Mouse (Mus musculus) yolk sac, embryonic 10.5 days (tissue): ENCODE data around the gene Reep6.

ENCODE experiments used
- DNase-seq: peaks from one replicate; pipeline ENCODE4 v3.0.0-alpha.2; 2017; ENCODE audit warnings: low spot score

The Reep6 gene

GRCm38 (mm10) chr10:80301256-80302081 lies 28.3 kb upstream of the Reep6 start:
- no peak for DNase-seq

DNA sequence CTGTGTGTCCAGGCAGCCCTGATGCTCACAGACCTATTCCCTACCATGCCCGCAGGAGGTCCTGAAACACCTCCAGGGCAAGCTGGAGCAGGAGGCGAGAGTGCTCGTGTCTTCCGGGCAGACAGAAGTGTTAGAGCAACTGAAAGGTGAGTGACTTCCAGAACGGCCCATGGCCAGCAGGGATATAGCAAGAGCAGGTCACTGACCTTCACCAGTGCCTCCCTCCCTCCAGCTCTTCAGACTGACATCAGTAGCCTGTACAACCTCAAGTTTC lies 27.7 kb upstream of the Reep6 start:
- DNase-seq = no peak

DNA sequence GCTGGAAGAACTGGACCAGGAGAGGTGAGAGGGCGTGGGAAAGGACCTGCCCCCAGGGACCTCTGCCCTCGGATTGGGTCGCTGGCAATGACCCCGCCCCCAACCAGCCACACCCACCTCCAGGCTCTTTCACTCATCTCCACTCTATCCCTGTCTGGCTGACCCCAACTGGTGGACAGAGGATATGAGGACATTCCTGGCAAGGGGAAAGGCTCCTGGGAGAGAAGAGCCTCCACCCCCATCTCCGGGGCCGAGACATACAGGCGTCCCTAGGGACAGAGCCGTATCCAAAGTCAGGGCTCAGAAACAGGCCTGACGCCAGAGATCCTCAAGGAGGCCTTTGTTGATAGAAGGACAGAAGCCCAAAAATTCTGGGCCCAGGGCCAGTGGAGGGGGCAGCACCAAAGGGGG lies 27.3 kb upstream of the Reep6 start:
- peak; percentile 65 for DNase-seq

GRCm38 (mm10) chr10:80304458-80304857 lies 25.3 kb upstream of the Reep6 start:
- DNase-seq = no peak

GRCm38 (mm10) chr10:80304862-80305261 lies 24.9 kb upstream of the Reep6 start:
- no peak for DNase-seq

DNA sequence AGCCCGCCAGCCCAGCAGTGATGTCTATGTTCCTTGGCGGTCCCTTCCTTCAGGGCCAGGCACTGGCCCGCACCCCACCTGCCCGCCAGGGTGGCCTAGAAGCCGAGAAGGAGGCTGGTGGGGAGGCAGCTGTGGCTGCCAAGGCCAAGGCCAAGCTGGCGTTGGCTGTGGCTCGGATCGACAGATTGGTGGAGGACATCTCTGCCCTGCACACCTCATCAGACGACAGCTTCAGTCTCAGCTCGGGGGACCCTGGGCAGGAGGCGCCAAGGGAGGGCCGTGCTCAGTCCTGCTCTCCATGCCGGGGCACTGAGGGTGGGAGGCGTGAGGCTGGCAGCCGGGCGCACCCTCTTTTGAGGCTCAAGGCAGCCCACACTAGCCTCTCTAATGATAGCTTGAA lies 18.2 kb upstream of the Reep6 start:
- DNase-seq = no peak

- no peak for DNase-seq
Observed at GRCm38 (mm10) chr10:80312586-80313504, 16.9 kb upstream of the Reep6 start.

- no peak for DNase-seq
Observed at GRCm38 (mm10) chr10:80313627-80314201, 16.0 kb upstream of the Reep6 start.

GRCm38 (mm10) chr10:80314494-80315001 lies 15.2 kb upstream of the Reep6 start:
- no peak for DNase-seq

GRCm38 (mm10) chr10:80315315-80315714 lies 14.4 kb upstream of the Reep6 start:
- DNase-seq = no peak

- no peak for DNase-seq
Observed at GRCm38 (mm10) chr10:80316359-80316781, 13.4 kb upstream of the Reep6 start.

DNA sequence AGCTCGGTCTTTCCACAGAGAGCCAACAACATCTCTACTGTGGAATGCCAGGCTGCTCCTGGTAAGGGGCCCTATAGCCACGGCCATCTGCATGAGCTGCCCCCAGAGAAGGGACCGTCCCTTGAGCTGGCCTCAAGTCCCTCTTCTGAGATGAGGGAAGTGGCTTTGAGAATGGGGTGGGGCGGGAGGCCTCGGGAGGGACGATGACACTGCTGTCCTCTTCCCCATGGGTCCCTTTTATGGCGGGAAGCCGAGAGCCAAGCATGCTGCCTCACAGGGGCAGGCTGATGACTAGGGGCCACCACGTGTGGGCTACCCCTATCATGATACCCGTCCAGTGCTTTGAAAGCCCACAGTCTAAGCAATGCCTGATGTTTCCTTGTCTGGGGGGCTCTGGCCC lies 12.7 kb upstream of the Reep6 start:
- DNase-seq = no peak

DNA sequence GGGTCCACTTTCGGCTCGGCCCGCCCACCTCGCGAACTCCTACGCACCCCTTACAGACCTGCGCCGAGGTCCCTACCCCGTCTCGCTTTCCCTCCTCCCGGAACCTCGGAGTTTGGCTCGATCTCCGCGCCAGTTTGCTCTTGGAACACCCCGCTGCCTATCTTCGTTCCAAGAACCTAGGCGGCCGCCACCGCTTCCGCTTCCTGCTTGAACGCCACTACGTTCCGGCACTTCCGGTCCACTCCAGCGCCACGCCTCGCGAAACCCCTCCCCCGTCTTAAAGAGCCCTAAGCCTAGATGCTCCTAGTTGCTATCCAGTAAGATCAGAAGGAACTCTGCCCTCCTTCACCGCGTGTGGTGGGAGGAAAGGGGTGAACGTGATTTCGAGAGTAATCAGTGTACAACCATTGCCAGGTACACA lies 9.4 kb upstream of the Reep6 start, which contains the start of gene 2310011J03Rik:
Gene 2310011J03Rik, minus strand, starts transcription at position 198 of the 421 bp plus-strand sequence.
- DNase-seq = peak; percentile 90

DNA sequence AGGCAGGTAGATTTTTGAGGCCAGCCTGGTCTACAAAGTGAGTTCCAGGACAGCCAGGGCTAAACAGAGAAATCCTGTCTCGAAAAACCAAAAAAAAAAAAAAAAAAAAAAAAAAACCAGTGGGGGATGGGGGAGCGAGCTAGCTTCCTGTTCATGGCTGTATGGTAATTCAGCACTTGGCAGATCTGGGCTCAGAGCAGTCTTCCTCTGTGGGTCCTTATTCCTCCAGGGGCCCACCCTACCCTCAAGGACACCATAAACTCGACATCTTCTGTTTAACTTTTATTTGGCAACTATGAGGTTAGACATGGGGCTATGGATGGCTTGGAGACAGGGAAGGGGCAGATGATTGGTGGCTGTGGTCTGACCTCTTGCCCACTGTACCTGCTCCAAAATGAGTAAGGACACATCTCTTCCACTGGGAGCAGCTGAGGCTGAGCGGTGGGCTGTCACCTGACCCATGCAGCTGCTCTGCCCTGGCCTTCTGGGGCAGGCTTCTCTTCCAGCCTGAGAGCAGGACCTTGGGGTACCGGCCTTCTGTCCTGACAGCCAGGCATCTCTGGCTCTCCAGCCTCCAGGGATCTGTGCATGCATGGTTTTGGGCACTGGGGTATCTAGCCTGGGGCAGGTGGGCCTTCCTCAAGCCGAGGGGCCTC lies 8.6 kb upstream of the Reep6 start:
- no peak for DNase-seq

- DNase-seq = no peak
Observed at GRCm38 (mm10) chr10:80321670-80322581, 7.8 kb upstream of the Reep6 start.

GRCm38 (mm10) chr10:80322811-80323211 lies 6.9 kb upstream of the Reep6 start:
- no peak for DNase-seq

GRCm38 (mm10) chr10:80323261-80324119 lies 6.3 kb upstream of the Reep6 start:
- peak; percentile 80 for DNase-seq

- no peak for DNase-seq
Observed at GRCm38 (mm10) chr10:80324120-80325037, 5.4 kb upstream of the Reep6 start.

DNA sequence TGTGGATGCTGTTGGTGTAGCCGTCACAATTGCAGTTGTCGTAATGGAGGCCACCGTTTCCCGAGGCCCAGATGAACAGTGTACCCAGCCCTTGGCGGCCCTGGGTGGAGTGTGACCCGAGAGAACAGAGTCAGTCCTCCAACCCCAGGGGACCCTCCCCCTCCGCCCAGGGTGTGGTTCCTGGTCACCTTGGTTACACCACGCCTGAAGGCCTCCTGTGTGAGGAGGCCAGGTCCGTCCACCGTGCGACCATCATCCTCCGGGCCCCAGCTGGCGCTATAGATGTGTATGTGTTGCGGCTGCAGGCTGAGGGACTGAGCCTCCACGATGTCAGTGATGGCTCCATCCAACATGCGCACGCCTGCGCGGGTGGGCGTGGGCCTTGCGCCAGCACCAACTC lies 4.7 kb upstream of the Reep6 start:
- DNase-seq = no peak
